Mouse (Mus musculus): ENCODE measurements around the gene Lcorl.

- TF ChIP-seq POLR2A (IDR thresholded peaks at IDR 0.05; ENCODE audit: control insufficient read depth, low read depth, low read length) (no peak), CTCF (IDR thresholded peaks at IDR 0.05; ENCODE audit: control insufficient read depth, insufficient read depth, insufficient replicate concordance, low read depth, low read length) (no peak)
These were observed 171.2 kb downstream of the Lcorl start for GRCm38 (mm10) chr5:45686223-45686622.
